Mouse (Mus musculus) erythroblast, adult 5-6 weeks (primary cell): ENCODE data around the gene Scn4a. TPM values are rescaled to one million over a fixed set of nuclear protein-coding genes. Genes with fewer than 3 reads are reported as not detected.

Source experiments
- ATAC-seq: replicated peaks from 2 replicates; pipeline ENCODE4 v1.8.0; 2016; ENCODE audit warnings: moderate number of reproducible peaks, mild to moderate bottlenecking, moderate TSS enrichment, inconsistent platforms; ENCODE audit not compliant: poor library complexity, low FRiP score, severe bottlenecking
- total RNA-seq, 2 experiments: library from RNA; stranded (forward) in 1 of 2; stranded (reverse) in 1 of 2; fragments of 150-400 nt in 1 of 2; fragments of 200-764, 138-1000 nt in 1 of 2; gene quantifications; 2 replicates each; pipeline versions ENCODE4 v1.2.3 to v1.2.4; 2015 to 2017; ENCODE audit warnings: low replicate concordance in 2 of 2

Gene Scn4a
- total RNA-seq, 2 experiments from 2014 or later: not detected

GRCm38 (mm10) chr11:106276454-106276853 lies 76.6 kb downstream of the Scn4a start, which contains the start of gene Tcam1:
Gene Tcam1, plus strand, starts transcription at chr11:106276672.
- peak; percentile 54 for ATAC-seq

DNA sequence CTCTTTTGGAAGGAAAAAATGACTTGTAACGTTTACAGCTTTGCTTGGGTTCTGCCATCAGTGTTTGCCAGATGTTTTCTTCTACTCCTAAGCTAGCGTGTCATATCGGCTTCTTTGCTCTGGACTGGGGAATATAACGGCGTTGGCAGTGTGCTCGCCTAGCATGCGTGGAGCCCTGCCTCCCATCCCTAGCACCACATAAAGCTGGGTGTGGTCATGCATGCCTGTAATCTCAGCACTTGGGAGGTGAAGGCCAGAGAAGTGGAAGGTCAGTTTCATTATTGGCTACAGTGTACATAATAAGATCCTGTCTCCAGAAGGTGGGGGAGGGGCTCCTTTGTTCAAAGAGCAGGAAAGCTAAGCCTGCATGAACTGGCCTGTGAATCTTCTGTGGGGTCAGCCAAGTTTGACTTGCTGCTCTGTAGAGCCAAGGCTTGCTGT lies 78.1 kb downstream of the Scn4a start:
- ATAC-seq: no peak

GRCm38 (mm10) chr11:106274374-106274773 lies 78.7 kb downstream of the Scn4a start:
- ATAC-seq: no peak

- ATAC-seq: no peak
Observed at GRCm38 (mm10) chr11:106273811-106274210, 79.3 kb downstream of the Scn4a start.

GRCm38 (mm10) chr11:106273311-106273684 lies 79.8 kb downstream of the Scn4a start:
- no peak for ATAC-seq

- ATAC-seq: peak; percentile 88
Observed at GRCm38 (mm10) chr11:106272644-106273310, 80.3 kb downstream of the Scn4a start, which contains the start of gene Smarcd2. Gene Smarcd2, minus strand, starts transcription at chr11:106272972.

GRCm38 (mm10) chr11:106271794-106272643 lies 81.1 kb downstream of the Scn4a start:
- peak; percentile 35; the same call in 1 of the 2 replicates for ATAC-seq

GRCm38 (mm10) chr11:106271131-106271793 lies 81.8 kb downstream of the Scn4a start:
- no peak for ATAC-seq

- ATAC-seq: no peak
Observed at GRCm38 (mm10) chr11:106269060-106269431, 84.0 kb downstream of the Scn4a start.

Other genes starting within 250 kb of the Scn4a start
- not detected in 2 replicates for gene Gm10840, start 192.4 kb downstream of the Scn4a start, total RNA-seq (2015; ENCODE audit: low replicate concordance)
- gene Gm10840, start 192.4 kb downstream of the Scn4a start, total RNA-seq (2017; ENCODE audit: low replicate concordance): not detected in 2 replicates
- gene Limd2, start 192.4 kb downstream of the Scn4a start, total RNA-seq (2015; ENCODE audit: low replicate concordance): 43.2 and 53.5 TPM in 2 replicates
- 7.4 and 14.3 TPM in 2 replicates for gene Limd2, start 192.4 kb downstream of the Scn4a start, total RNA-seq (2017; ENCODE audit: low replicate concordance)
- gene Strada, start 151.1 kb downstream of the Scn4a start, total RNA-seq (2015; ENCODE audit: low replicate concordance): 3.8 and 11.5 TPM in 2 replicates
- 4.9 and 5.7 TPM in 2 replicates for gene Strada, start 151.1 kb downstream of the Scn4a start, total RNA-seq (2017; ENCODE audit: low replicate concordance)
- 11.5 and 15.2 TPM in 2 replicates for gene Ccdc47, start 136.9 kb downstream of the Scn4a start, total RNA-seq (2015; ENCODE audit: low replicate concordance)
- 38.8 and 57.4 TPM in 2 replicates for gene Ccdc47, start 136.9 kb downstream of the Scn4a start, total RNA-seq (2017; ENCODE audit: low replicate concordance)
- 13.4 and 14.6 TPM in 2 replicates for gene Ddx42, start 136.4 kb downstream of the Scn4a start, total RNA-seq (2015; ENCODE audit: low replicate concordance)
- 18.8 and 35.8 TPM in 2 replicates for gene Ddx42, start 136.4 kb downstream of the Scn4a start, total RNA-seq (2017; ENCODE audit: low replicate concordance)
- 6.0 and 7.5 TPM in 2 replicates for gene Ftsj3, start 97.2 kb downstream of the Scn4a start, total RNA-seq (2015; ENCODE audit: low replicate concordance)
- 24.0 and 29.1 TPM in 2 replicates for gene Ftsj3, start 97.2 kb downstream of the Scn4a start, total RNA-seq (2017; ENCODE audit: low replicate concordance)
- gene Psmc5, start 97.1 kb downstream of the Scn4a start, total RNA-seq (2015; ENCODE audit: low replicate concordance): 11.7 and 23.8 TPM in 2 replicates
- 30.6 and 49.8 TPM in 2 replicates for gene Psmc5, start 97.1 kb downstream of the Scn4a start, total RNA-seq (2017; ENCODE audit: low replicate concordance)
- gene Smarcd2, start 80.3 kb downstream of the Scn4a start, total RNA-seq (2015; ENCODE audit: low replicate concordance): 15.9 and 17.1 TPM in 2 replicates
- 41.4 and 51.1 TPM in 2 replicates for gene Smarcd2, start 80.3 kb downstream of the Scn4a start, total RNA-seq (2017; ENCODE audit: low replicate concordance)
- gene Tcam1, start 76.6 kb downstream of the Scn4a start, total RNA-seq (2015; ENCODE audit: low replicate concordance): 0.42 TPM in 1 of 2 replicates, not detected in the other
- gene Tcam1, start 76.6 kb downstream of the Scn4a start, total RNA-seq (2017; ENCODE audit: low replicate concordance): 0.56 TPM in 1 of 2 replicates, not detected in the other
- not detected in 2 replicates for gene Gh, start 51.4 kb downstream of the Scn4a start, total RNA-seq (2015; ENCODE audit: low replicate concordance)
- not detected in 2 replicates for gene Gh, start 51.4 kb downstream of the Scn4a start, total RNA-seq (2017; ENCODE audit: low replicate concordance)
- 10.7 and 16.1 TPM in 2 replicates for gene Cd79b, start 38.5 kb downstream of the Scn4a start, total RNA-seq (2015; ENCODE audit: low replicate concordance)
- 3.2 and 7.2 TPM in 2 replicates for gene Cd79b, start 38.5 kb downstream of the Scn4a start, total RNA-seq (2017; ENCODE audit: low replicate concordance)
- not detected in 2 replicates for gene Prr29, start 12.2 kb upstream of the Scn4a start, total RNA-seq (2015; ENCODE audit: low replicate concordance)
- gene Prr29, start 12.2 kb upstream of the Scn4a start, total RNA-seq (2017; ENCODE audit: low replicate concordance): not detected in 2 replicates
- 9.8 and 10.7 TPM in 2 replicates for gene Icam2, start 34.8 kb upstream of the Scn4a start, total RNA-seq (2015; ENCODE audit: low replicate concordance)
- gene Icam2, start 34.8 kb upstream of the Scn4a start, total RNA-seq (2017; ENCODE audit: low replicate concordance): 4.0 and 13.7 TPM in 2 replicates
- gene Ern1, start 134.6 kb upstream of the Scn4a start, total RNA-seq (2015; ENCODE audit: low replicate concordance): 7.9 and 11.1 TPM in 2 replicates
- 23.8 and 25.6 TPM in 2 replicates for gene Ern1, start 134.6 kb upstream of the Scn4a start, total RNA-seq (2017; ENCODE audit: low replicate concordance)